7 mouse cellular contexts compared by ENCODE assay signal in genomic region chr6:34478677-34479360, GRCm38 (mm10). TPM values are rescaled to one million over a fixed set of nuclear protein-coding genes. Genes with fewer than 3 reads are reported as not detected.
DNase-seq lines count a peak whose midpoint lies in the region; ATAC-seq and TF ChIP-seq lines count a peak whose summit lies in the region.

No protein-coding gene starts in this region.

- TF ChIP-seq CTCF in CH12.LX (conservative IDR thresholded peaks at IDR 0.05 in 1 of 2, IDR thresholded peaks at IDR 0.05 in 1 of 2; ENCODE audit: low read depth in 2 of 2, low read length in 2 of 2): no peak

- no peak for TF ChIP-seq RAD21 in CH12.LX (IDR thresholded peaks at IDR 0.05; ENCODE audit: low read depth, low read length)

- H3K79me2 ChIP-seq in CH12.LX (replicated peaks; ENCODE audit: control insufficient read depth, extremely low read depth, insufficient read depth, poor library complexity, severe bottlenecking): peaks cover 4% of the 10 kb centered on the region; the same call in 1 of the 2 replicates

- in situ Hi-C loops in CH12.LX (cut with MboI; ENCODE audit: low pct_ligation_motif_present, low pct_unique_long_range_greater_than_20kb, low sequenced_read_pairs): no loop called here

- TF ChIP-seq EP300 in CH12.LX (IDR thresholded peaks at IDR 0.05; ENCODE audit: low read length): no peak

- no peak for ATAC-seq in intestine, embryonic 14.5 days (replicated peaks; ENCODE audit: low FRiP score, low TSS enrichment, low read depth)
- ATAC-seq in megakaryocyte progenitor cell, adult 5-6 weeks (replicated peaks; ENCODE audit: poor library complexity): peak; percentile 12

- no peaks in the 10 kb centered on the region for H3K27me3 ChIP-seq in CH12.LX (replicated peaks)
- no peaks in the 10 kb centered on the region for H3K27me3 ChIP-seq in intestine, embryonic 14.5 days (replicated peaks; ENCODE audit: control insufficient read depth, insufficient read depth, low read length)

- H3K4me2 ChIP-seq in CH12.LX (ENCODE audit: insufficient read depth, low read depth, poor library complexity, severe bottlenecking): peak overlapping the region; percentile 84
- peak overlapping the region; percentile 9 for H3K4me2 ChIP-seq in intestine, embryonic 14.5 days (ENCODE audit: low read length)

- dilution Hi-C loops in CH12.LX (cut with MboI; ENCODE audit: extremely low pct_ligation_motif_present, extremely low pct_unique_long_range_greater_than_20kb, low sequenced_read_pairs): no loop called here

- peak overlapping the region; percentile 54 for H3K9ac ChIP-seq in CH12.LX (ENCODE audit: insufficient read depth, low read depth)
- H3K9ac ChIP-seq in intestine, embryonic 14.5 days (ENCODE audit: low read length): no peak overlapping the region

- whole genome bisulfite sequencing in intestine, embryonic 14.5 days: 40% methylated on average over 6 of the region's 6 CpGs

- no peak for TF ChIP-seq POLR2A in CH12.LX (IDR thresholded peaks at IDR 0.05; ENCODE audit: low read depth, low read length)

- peak overlapping the region; percentile 35; the same call in 1 of the 2 replicates for H3K27ac ChIP-seq in CH12.LX (ENCODE audit: insufficient read depth, low read depth)
- no peak overlapping the region for H3K27ac ChIP-seq in intestine, embryonic 14.5 days (ENCODE audit: low read depth)

- no peak for DNase-seq in CH12.LX (ENCODE audit: extremely low read depth)
- DNase-seq in embryo, embryonic 11 days: peak; percentile 45
- peak; percentile 50 for DNase-seq in intestine, embryonic 14.5 days (ENCODE audit: low spot score)
- DNase-seq in testis, postnatal 14 days (ENCODE audit: low spot score): no peak
- no peak for DNase-seq in thymus, postnatal 36 days
- no peak for DNase-seq in frontal cortex, postnatal 25 days (ENCODE audit: low spot score in 2 of 2)

- H3K36me3 ChIP-seq in CH12.LX (replicated peaks in 1 of 2; ENCODE audit: control insufficient read depth in 1 of 2, insufficient read depth in 1 of 2, low read length in 1 of 2): peaks cover 0 to 2% of the 10 kb centered on the region in 2 experiments
- no peaks in the 10 kb centered on the region for H3K36me3 ChIP-seq in intestine, embryonic 14.5 days (ENCODE audit: control insufficient read depth, insufficient read depth, low read length)

- no peaks in the 10 kb centered on the region for H3K9me3 ChIP-seq in CH12.LX (replicated peaks; ENCODE audit: low read length)
- 0 out of 2 replicates have a peak, but pooled peaks cover 2% of the 10 kb centered on the region for H3K9me3 ChIP-seq in intestine, embryonic 14.5 days (ENCODE audit: control insufficient read depth, low read length)

- peak overlapping the region in 1 of 3 experiments; percentile 25 for H3K4me3 ChIP-seq in CH12.LX (replicated peaks in 1 of 3; ENCODE audit: low read depth in 2 of 3, low read length in 2 of 3, poor library complexity in 1 of 3)
- H3K4me3 ChIP-seq in intestine, embryonic 14.5 days (ENCODE audit: low read depth, low read length): no peak overlapping the region

- peaks cover 18 to 50% of the 10 kb centered on the region in 2 experiments for H3K4me1 ChIP-seq in CH12.LX (ENCODE audit: control insufficient read depth in 1 of 2, insufficient read depth in 2 of 2)
- H3K4me1 ChIP-seq in intestine, embryonic 14.5 days (replicated peaks; ENCODE audit: control insufficient read depth, insufficient read depth, low read length): peaks cover 22% of the 10 kb centered on the region; the same call in 1 of the 2 replicates

TF ChIP-seq in CH12.LX, 34 proteins besides CTCF, POLR2A, EP300 and RAD21:
- TF ChIP-seq MEF2A (IDR thresholded peaks at IDR 0.05; ENCODE audit: borderline replicate concordance, low read depth, low read length): no peak
- no peak for TF ChIP-seq POLR2AphosphoS2 (IDR thresholded peaks at IDR 0.05; ENCODE audit: low read depth, low read length)
- TF ChIP-seq MXI1 (IDR thresholded peaks at IDR 0.05; ENCODE audit: low read depth, low read length): peak; percentile 62; the same call in 1 of the 2 replicates
- TF ChIP-seq MAFK (IDR thresholded peaks at IDR 0.05; ENCODE audit: insufficient replicate concordance, low read length): no peak

RNA-seq across cellular contexts. Expression of gene Bpgm, which starts 2.8 kb away (rescaled TPM):
- total RNA-seq in CH12.LX (2012; rRNA removed): 12.7 and 15.8 TPM in 2 replicates
- total RNA-seq in CH12.LX (2014; rRNA removed): 10.9 and 12.4 TPM in 2 replicates
- 10.8 and 11.6 TPM in 2 replicates for polyA plus RNA-seq in CH12.LX (2012; ENCODE audit: insufficient read length, low read depth)
- 30.4 and 38.1 TPM in 2 replicates for polyA plus RNA-seq in intestine, embryonic 14.5 days (2014; fragmentation: Nextera tagmentation; extraction: Ambion mirVana)
- 4.2 and 4.7 TPM in 2 replicates for total RNA-seq in megakaryocyte progenitor cell, adult 5-6 weeks (2015)
- total RNA-seq in megakaryocyte progenitor cell, adult 5-6 weeks (2017): 16.9 and 18.4 TPM in 2 replicates

Comparison
In these comparisons a context has a peak if more than half of its experiments do, and no peak if none do; other contexts are left out.
1. DNase-seq: peak in embryo, embryonic 11 days (single experiment) and intestine, embryonic 14.5 days (single experiment); none in CH12.LX (single experiment), testis, postnatal 14 days (single experiment), thymus, postnatal 36 days (0 of 2) and frontal cortex, postnatal 25 days (0 of 2).